Mouse (Mus musculus) megakaryocyte, embryonic 14.5 days (primary cell): ENCODE measurements at regions not wholly inside any gene's neighbourhood (a gene's known extent, or its start where the extent isn't known, plus 50 kb on each side); places are given as distances from the start of the nearest gene placed in this dataset.

Source experiments
- H3K27me3 ChIP-seq: replicated peaks from 2 replicates; pipeline ENCODE3; 2012; ENCODE audit warnings: inconsistent platforms
- H3K36me3 ChIP-seq: replicated peaks from 2 replicates; pipeline ENCODE3; 2012; ENCODE audit warnings: low read length, inconsistent platforms, mixed read lengths
- H3K4me1 ChIP-seq: 2 replicates; pipeline ENCODE4 v1.6.1; 2012; ENCODE audit warnings: inconsistent platforms
- H3K4me3 ChIP-seq: replicated peaks from 2 replicates; pipeline ENCODE3; 2012; ENCODE audit warnings: moderate library complexity, mild to moderate bottlenecking, inconsistent platforms
- H3K9me3 ChIP-seq: 2 replicates; pipeline ENCODE4 v1.6.1; 2012; ENCODE audit warnings: inconsistent platforms
- FLI1 ChIP-seq: IDR thresholded peaks from 2 replicates; pipeline ENCODE4 v1.6.1; 2012; ENCODE audit warnings: low read length, inconsistent platforms, mixed read lengths
- GATA1 ChIP-seq: IDR thresholded peaks from 3 replicates; pipeline ENCODE4 v1.6.1; 2012; ENCODE audit warnings: mixed read lengths, low read length, inconsistent platforms, borderline replicate concordance

- Histone ChIP-seq H3K4me1 (no peaks in the 10 kb centered on the region), H3K4me3 (no peak overlapping the region), H3K9me3 (peaks cover 21% of the 10 kb centered on the region), H3K36me3 (no peaks in the 10 kb centered on the region), H3K27me3 (no peaks in the 10 kb centered on the region)
- TF ChIP-seq FLI1: no peak
- TF ChIP-seq GATA1: no peak
These were observed 256.0 kb upstream of the Irx3 start for GRCm38 (mm10) chr8:92057857-92058256.

GRCm38 (mm10) chr8:92055590-92055989 lies 253.7 kb upstream of the Irx3 start:
- Histone ChIP-seq H3K9me3 (peaks cover 27% of the 10 kb centered on the region), H3K36me3 (no peaks in the 10 kb centered on the region)

GRCm38 (mm10) chr8:92044695-92045094 lies 242.8 kb upstream of the Irx3 start:
- H3K4me1 ChIP-seq: no peaks in the 10 kb centered on the region
- no peak overlapping the region for H3K4me3 ChIP-seq
- TF ChIP-seq GATA1: no peak
- TF ChIP-seq FLI1: no peak
- no peaks in the 10 kb centered on the region for H3K36me3 ChIP-seq
- H3K9me3 ChIP-seq: peaks cover 24% of the 10 kb centered on the region
- no peaks in the 10 kb centered on the region for H3K27me3 ChIP-seq

More at GRCm38 (mm10) chr8:92055590-92055989, 253.7 kb upstream of the Irx3 start:
- no peaks in the 10 kb centered on the region for H3K27me3 ChIP-seq
- TF ChIP-seq FLI1: no peak
- H3K4me3 ChIP-seq: no peak overlapping the region
- no peaks in the 10 kb centered on the region for H3K4me1 ChIP-seq

DNA sequence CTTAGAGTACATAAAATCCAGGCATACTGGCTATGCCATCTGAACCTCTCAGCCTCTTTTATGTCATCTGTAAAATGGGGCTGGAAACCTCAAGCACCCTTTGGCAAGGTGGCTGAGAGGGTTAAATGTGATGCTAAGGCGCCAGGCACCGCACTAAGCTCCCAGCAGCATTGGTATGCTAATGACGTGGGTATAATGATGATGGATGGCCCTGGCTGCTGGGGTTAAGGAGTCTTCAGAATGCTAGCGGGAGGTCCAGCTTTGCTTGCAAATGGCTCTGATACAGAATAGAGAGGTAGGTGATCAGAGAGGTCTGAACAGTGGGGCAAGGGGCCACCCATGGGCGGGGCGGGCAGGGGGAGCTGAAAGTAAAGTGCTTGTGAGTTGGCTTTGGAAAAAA lies 241.1 kb upstream of the Irx3 start:
- no peak for TF ChIP-seq FLI1
- TF ChIP-seq GATA1: no peak
- H3K36me3 ChIP-seq: no peaks in the 10 kb centered on the region
- no peaks in the 10 kb centered on the region for H3K4me1 ChIP-seq
- no peaks in the 10 kb centered on the region for H3K27me3 ChIP-seq
- H3K4me3 ChIP-seq: no peak overlapping the region
- peaks cover 24% of the 10 kb centered on the region for H3K9me3 ChIP-seq

DNA sequence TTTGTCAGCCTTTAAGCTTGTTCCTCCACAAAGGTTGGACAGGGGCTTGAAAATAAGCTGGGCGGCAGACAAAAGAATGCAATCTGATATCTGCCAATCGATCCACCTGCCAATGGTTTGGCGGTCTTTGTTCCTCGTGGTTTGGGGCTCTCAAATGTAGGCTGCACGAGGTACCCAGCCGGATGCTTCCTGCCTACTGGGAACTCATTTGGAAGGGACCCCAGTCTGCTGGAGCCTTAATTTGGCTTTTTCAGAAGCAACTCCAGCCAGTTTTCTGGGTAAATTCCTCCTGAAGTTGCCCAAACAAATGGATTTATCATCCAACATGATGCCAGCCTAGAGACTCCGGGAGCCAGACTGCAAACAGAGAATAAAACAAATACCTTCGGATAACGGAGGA lies 228.1 kb upstream of the Irx3 start:
- no peaks in the 10 kb centered on the region for H3K27me3 ChIP-seq
- no peaks in the 10 kb centered on the region for H3K36me3 ChIP-seq
- peaks cover 3% of the 10 kb centered on the region; the same call in 1 of the 2 replicates for H3K9me3 ChIP-seq
- TF ChIP-seq GATA1: no peak
- no peak for TF ChIP-seq FLI1
- no peak overlapping the region for H3K4me3 ChIP-seq
- no peaks in the 10 kb centered on the region for H3K4me1 ChIP-seq

- no peaks in the 10 kb centered on the region for H3K27me3 ChIP-seq
- no peaks in the 10 kb centered on the region for H3K4me1 ChIP-seq
- TF ChIP-seq GATA1 (no peak), FLI1 (no peak)
- H3K9me3 ChIP-seq: no peaks in the 10 kb centered on the region
- H3K4me3 ChIP-seq: no peak overlapping the region
- H3K36me3 ChIP-seq: no peaks in the 10 kb centered on the region
These were observed 227.6 kb upstream of the Irx3 start for GRCm38 (mm10) chr8:92029516-92029915.

- no peaks in the 10 kb centered on the region for H3K4me1 ChIP-seq
- H3K9me3 ChIP-seq: no peaks in the 10 kb centered on the region
- H3K4me3 ChIP-seq: no peak overlapping the region
- no peak for TF ChIP-seq GATA1
- no peak for TF ChIP-seq FLI1
- H3K27me3 ChIP-seq: no peaks in the 10 kb centered on the region
- H3K36me3 ChIP-seq: no peaks in the 10 kb centered on the region
These were observed 226.4 kb upstream of the Irx3 start for GRCm38 (mm10) chr8:92028308-92028707.

DNA sequence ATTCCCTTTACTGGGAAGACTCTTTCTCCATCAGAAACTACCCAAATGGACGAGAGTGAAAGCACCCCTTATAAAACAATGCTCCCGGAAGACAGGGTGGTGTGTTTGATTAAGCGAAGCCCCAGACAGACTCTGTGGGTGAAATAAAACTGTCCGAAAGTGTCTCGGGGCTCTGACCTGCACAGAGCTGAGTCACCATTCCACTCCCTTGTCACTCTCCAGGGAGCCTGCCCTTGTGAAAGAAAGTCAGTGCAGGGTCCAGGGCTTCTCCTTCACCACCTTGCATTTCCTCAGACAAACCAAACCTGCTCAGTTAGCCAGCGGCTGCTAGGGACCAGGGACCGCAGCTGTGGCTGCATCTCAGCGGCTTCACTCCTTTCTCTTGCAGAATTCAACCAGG lies 222.3 kb upstream of the Irx3 start:
- no peak for TF ChIP-seq FLI1
- TF ChIP-seq GATA1: no peak
- Histone ChIP-seq H3K36me3 (no peaks in the 10 kb centered on the region), H3K27me3 (no peaks in the 10 kb centered on the region), H3K4me3 (no peak overlapping the region), H3K9me3 (0 out of 2 replicates have a peak, but pooled peaks cover 3% of the 10 kb centered on the region), H3K4me1 (no peaks in the 10 kb centered on the region)

- Histone ChIP-seq H3K27me3 (no peaks in the 10 kb centered on the region), H3K4me1 (no peaks in the 10 kb centered on the region), H3K4me3 (no peak overlapping the region), H3K9me3 (peaks cover 11% of the 10 kb centered on the region), H3K36me3 (no peaks in the 10 kb centered on the region)
- no peak for TF ChIP-seq FLI1
- TF ChIP-seq GATA1: no peak
These were observed 219.7 kb upstream of the Irx3 start for GRCm38 (mm10) chr8:92021521-92021920.

GRCm38 (mm10) chr8:92014704-92015103 lies 212.8 kb upstream of the Irx3 start:
- Histone ChIP-seq H3K4me3 (no peak overlapping the region), H3K9me3 (peaks cover 49% of the 10 kb centered on the region), H3K36me3 (no peaks in the 10 kb centered on the region), H3K4me1 (no peaks in the 10 kb centered on the region), H3K27me3 (no peaks in the 10 kb centered on the region)
- TF ChIP-seq GATA1 (no peak), FLI1 (no peak)

- H3K27me3 ChIP-seq: no peaks in the 10 kb centered on the region
- no peaks in the 10 kb centered on the region for H3K36me3 ChIP-seq
- H3K4me1 ChIP-seq: no peaks in the 10 kb centered on the region
- TF ChIP-seq GATA1: no peak
- TF ChIP-seq FLI1: no peak
- no peak overlapping the region for H3K4me3 ChIP-seq
- H3K9me3 ChIP-seq: peaks cover 43% of the 10 kb centered on the region
These were observed 211.3 kb upstream of the Irx3 start for GRCm38 (mm10) chr8:92013183-92013582.
